Mouse (Mus musculus) heart, embryonic 14.5 days (tissue): ENCODE measurements around the gene Spata45. TPM values are rescaled to one million over a fixed set of nuclear protein-coding genes. Genes with fewer than 3 reads are reported as not detected.
A peak's percentile ranks its signal among the peaks of the same experiment; 100 is the strongest.

ENCODE experiments used
- ATAC-seq: fragments of 200-750 bp; cut with Nextera tagmentation; 2 replicates; pipeline ENCODE4 v1.8.0; 2017; ENCODE audit warnings: low read depth, moderate TSS enrichment; ENCODE audit not compliant: insufficient number of reproducible peaks, insufficient read depth, low FRiP score
- H3K27ac ChIP-seq, 2 experiments: fragments of 200-500 bp in 1 of 2; fragments of 300-500 bp in 1 of 2; sonication (generic) in 1 of 2; replicated peaks in 1 of 2; 2 replicates each; pipeline ENCODE4 v1.5.1; 2012 to 2014; ENCODE audit warnings: low read depth in 2 of 2, low read length in 2 of 2, control low read depth in 1 of 2, mild to moderate bottlenecking in 1 of 2, mixed read lengths in 1 of 2; ENCODE audit not compliant: control insufficient read depth in 1 of 2, insufficient read depth in 1 of 2
- H3K27me3 ChIP-seq: fragments of 300-500 bp; sonication (generic); 2 replicates; pipeline ENCODE4 v1.6.1; 2014; ENCODE audit warnings: mild to moderate bottlenecking, low read length, control low read depth; ENCODE audit not compliant: control insufficient read depth, insufficient read depth
- H3K36me3 ChIP-seq: fragments of 300-500 bp; sonication (generic); 2 replicates; pipeline ENCODE4 v1.6.1; 2014; ENCODE audit warnings: mild to moderate bottlenecking, control low read depth, low read length, mixed read lengths; ENCODE audit not compliant: control insufficient read depth, insufficient read depth
- H3K4me1 ChIP-seq, 2 experiments: fragments of 200-500 bp in 1 of 2; fragments of 300-500 bp in 1 of 2; sonication (generic) in 1 of 2; 2 replicates each; pipeline ENCODE4 v1.6.1; 2012 to 2014; ENCODE audit warnings: low read length in 2 of 2, control low read depth in 1 of 2, mixed read lengths in 1 of 2; ENCODE audit not compliant: control insufficient read depth in 2 of 2, insufficient read depth in 2 of 2
- H3K4me2 ChIP-seq: fragments of 300-500 bp; sonication (generic); 2 replicates; pipeline ENCODE4 v1.6.1; 2014; ENCODE audit warnings: mild to moderate bottlenecking, low read length
- H3K4me3 ChIP-seq, 2 experiments: fragments of 200-500 bp in 1 of 2; fragments of 300-500 bp in 1 of 2; sonication (generic) in 1 of 2; 2 replicates each; pipeline ENCODE4 v1.5.1; 2012 to 2014; ENCODE audit warnings: low read length in 2 of 2, mild to moderate bottlenecking in 2 of 2, control low read depth in 1 of 2, low read depth in 1 of 2, moderate library complexity in 1 of 2; ENCODE audit not compliant: control insufficient read depth in 1 of 2, insufficient read depth in 1 of 2
- H3K9ac ChIP-seq: fragments of 300-500 bp; sonication (generic); 2 replicates; pipeline ENCODE4 v1.6.1; 2014; ENCODE audit warnings: mild to moderate bottlenecking, low read length
- H3K9me3 ChIP-seq: fragments of 300-500 bp; sonication (generic); 2 replicates; pipeline ENCODE4 v1.6.1; 2016; ENCODE audit warnings: low read length, control low read depth; ENCODE audit not compliant: control insufficient read depth
- whole genome bisulfite sequencing: fragments of 180-500 bp; shearing (Covaris S2); extraction: QIAGEN DNeasy Blood & Tissue Kit; methylation state at CpG from one replicate; pipeline ENCODE4 v1.1.7; 2014; 5-methylcytosine and 5-hydroxymethylcytosine counted together
- polyA plus RNA-seq: library from polyadenylated mRNA; unstranded; fragments of >200 nt; fragmentation: Nextera tagmentation; extraction: Ambion mirVana; gene quantifications from 2 replicates; pipeline ENCODE4 v1.2.1, GENCODE M21; 2014

Spata45 gene
- polyA plus RNA-seq = not detected in 2 replicates

DNA sequence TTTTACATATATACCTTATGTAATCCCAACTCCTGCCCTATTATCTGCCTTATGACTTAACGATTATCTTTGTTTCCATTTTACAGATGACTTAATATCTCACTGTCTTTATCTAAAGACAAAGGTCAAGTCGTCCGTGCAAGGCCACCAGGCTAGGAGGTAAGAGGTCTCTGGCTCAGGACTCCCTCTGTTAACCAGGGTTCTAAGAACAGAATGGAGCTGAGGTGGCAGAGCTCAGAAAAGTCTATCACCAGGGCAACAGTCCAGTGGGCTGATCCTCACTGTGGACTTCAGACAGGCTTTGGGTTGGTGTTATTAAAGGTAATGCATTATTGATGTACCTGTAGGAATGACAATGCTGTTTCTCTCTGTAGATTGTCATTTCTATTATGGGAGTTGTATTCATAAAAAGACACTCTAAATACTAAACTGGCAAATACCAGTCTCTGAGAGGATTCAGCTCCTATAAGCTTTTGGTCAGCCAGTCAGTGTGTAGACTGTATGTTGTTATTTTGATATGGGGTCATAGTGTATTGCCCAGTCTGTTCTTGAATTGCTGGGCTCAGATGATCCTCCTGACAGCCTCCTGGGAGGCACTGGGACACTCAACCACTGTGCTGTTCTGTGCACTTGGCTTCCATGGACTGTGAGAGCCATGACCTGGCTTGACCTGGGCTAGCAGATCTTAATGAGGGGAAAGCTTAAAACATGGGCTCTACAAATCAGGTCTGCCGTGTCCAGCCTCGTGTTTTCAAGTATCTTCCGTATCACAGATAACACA, at the start of gene Spata45:
Spata45 (plus strand) TSS at position 86 of the 781 bp plus-strand sequence.
- Histone ChIP-seq H3K9ac (no peak within 1 kb of the TSS), H3K27ac (no peak within 1 kb of the TSS), H3K36me3 (no peaks in the 10 kb centered on the region), H3K27me3 (no peaks in the 10 kb centered on the region), H3K4me1 (no peaks in the 10 kb centered on the region), H3K4me2 (no peak within 1 kb of the TSS), H3K4me3 (no peak within 1 kb of the TSS), H3K9me3 (no peaks in the 10 kb centered on the region)
- ATAC-seq = no peak
- 67% methylated on average over 6 of the region's 6 CpGs for WGBS

DNA sequence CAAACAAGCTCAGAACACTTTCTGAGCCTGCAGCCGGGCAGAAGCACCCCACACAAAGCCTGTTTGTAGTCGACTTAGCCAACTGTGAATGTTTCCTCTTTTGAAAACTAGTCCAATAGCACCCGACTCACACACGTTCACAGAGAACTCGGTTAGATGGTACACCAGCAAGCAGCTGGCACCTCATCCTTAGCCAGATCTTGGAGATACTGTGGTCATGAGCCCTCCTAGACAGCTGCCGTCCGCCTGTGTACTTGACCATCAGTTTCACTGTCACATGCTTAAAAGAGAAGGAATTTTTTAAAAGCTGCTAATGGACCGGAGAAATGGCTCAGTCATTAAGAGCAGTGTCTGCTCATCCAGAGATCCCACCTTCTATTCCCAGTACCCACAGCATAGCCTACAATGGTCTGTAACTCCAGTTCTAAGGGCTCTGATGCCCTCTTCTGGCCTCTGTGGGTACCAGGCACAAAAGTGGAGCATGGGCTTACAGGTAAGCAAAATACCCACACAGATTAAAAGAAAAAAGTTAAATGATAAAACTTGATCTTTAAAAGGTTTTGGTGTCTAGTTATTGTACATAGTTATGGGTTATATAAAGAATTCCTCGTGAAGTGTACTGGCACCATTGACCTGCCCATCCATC, 46.9 kb upstream of the Spata45 start:
- no peaks in the 10 kb centered on the region for H3K36me3 ChIP-seq
- H3K4me2 ChIP-seq = no peak overlapping the region
- H3K9ac ChIP-seq = no peak overlapping the region
- no peak overlapping the region for H3K4me3 ChIP-seq
- no peak for ATAC-seq
- no peaks in the 10 kb centered on the region for H3K4me1 ChIP-seq
- WGBS = 81% methylated on average over 9 of the region's 9 CpGs
- H3K27ac ChIP-seq = no peak overlapping the region
- no peaks in the 10 kb centered on the region for H3K27me3 ChIP-seq
- H3K9me3 ChIP-seq = no peaks in the 10 kb centered on the region

DNA sequence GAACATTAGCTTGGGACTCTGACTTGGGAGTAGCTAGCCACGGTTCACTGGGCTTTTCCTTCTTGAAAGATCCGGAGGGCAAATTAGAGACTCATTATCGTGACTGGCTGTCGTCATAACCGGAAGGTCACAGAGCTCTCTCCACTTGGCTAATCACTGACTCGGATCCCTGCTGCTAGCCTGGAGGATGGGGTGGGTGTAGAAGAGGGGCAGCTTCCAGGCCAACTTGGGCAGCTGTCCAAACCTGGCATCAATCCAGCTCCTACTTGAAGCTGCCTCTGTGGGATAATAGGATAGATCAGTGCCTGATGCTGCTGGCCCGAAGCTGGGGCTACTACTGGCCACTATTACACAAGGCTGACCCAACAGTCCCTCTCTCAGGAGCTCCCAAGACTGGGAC, 40.9 kb upstream of the Spata45 start:
- Histone ChIP-seq H3K4me1 (peaks cover 4 to 6% of the 10 kb centered on the region in 2 experiments; a peak in 2 of 4 replicates), H3K4me3 (no peak overlapping the region), H3K36me3 (no peaks in the 10 kb centered on the region), H3K27ac (no peak overlapping the region), H3K9me3 (peaks cover 5% of the 10 kb centered on the region), H3K4me2 (no peak overlapping the region), H3K9ac (no peak overlapping the region), H3K27me3 (no peaks in the 10 kb centered on the region)
- ATAC-seq = 0 out of 2 replicates have a peak, but pooled peaks have one; percentile 13
- WGBS = 33% methylated on average over 7 of the region's 7 CpGs

DNA sequence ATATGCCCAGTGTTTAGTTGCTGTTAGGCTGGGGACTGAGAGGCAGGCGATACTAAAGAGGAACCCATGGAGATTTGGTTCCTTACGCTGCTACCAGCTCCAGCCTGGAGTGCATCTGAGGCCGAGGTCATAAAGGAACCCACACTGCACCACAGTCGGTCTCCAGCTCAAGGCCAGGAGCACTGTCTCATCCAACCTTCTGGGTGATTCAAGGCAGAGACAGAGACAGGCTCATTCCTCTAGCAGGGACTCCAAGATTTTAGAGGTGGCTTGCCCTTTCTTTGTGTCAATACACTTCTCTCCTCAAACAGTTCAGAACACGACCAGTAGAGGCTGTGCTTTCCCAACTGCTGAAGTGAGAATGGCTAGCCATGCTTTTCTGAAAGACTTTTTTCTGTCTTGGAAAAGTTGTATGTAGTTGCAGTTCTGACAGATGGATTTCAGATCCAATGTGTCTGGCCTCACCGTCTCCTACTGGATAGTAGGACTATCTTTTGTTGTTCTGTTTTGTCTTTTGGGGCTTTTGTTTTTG, 40.0 kb upstream of the Spata45 start:
- Histone ChIP-seq H3K4me1 (peaks cover 4 to 6% of the 10 kb centered on the region in 2 experiments; a peak in 2 of 4 replicates), H3K27me3 (no peaks in the 10 kb centered on the region), H3K9me3 (peaks cover 5% of the 10 kb centered on the region), H3K4me2 (no peak overlapping the region), H3K36me3 (no peaks in the 10 kb centered on the region), H3K27ac (no peak overlapping the region), H3K9ac (no peak overlapping the region), H3K4me3 (no peak overlapping the region)
- 73% methylated on average over 6 of the region's 6 CpGs for WGBS
- no peak for ATAC-seq

DNA sequence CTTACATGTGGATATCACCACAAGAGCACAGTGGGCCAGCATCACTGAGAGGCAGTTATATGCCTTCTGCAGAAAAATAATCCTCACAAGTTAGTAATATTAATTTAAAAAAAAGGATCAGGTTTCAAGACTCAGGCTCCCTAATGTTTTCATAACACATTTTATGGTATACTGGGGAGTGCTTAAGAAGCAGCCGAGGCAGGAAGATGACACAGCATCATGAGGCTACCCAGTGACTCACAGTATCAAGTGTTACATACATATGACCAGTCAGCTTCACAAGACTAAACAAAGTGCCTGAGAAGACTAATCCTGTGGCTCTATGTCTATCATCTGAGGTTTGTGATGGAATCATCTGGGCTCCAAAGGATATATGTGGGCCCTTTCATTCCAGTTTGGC, 38.4 kb upstream of the Spata45 start:
- H3K9me3 ChIP-seq = peaks cover 5% of the 10 kb centered on the region

DNA sequence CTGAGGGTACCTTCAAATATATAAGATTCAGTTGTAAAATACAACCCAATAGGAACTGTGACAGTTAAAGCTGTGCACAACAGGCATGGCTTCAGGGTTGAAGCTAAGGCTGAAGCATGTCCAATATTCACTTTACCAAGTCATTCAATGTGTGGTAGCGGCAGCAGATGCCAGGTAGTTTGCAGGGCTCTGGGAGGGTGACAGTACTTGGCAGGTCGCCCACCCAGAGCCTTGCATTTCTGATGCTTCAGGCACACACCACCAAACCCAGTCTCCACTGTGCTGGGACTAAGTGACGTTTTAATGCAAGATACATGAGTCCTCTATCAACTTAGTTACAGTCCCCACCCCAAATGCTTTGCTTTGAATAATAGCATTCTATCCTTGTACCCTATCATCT, 35.8 kb upstream of the Spata45 start:
- no peak for ATAC-seq
- H3K4me3 ChIP-seq = no peak overlapping the region
- peaks cover under 1% of the 10 kb centered on the region in 2 experiments; a peak in 2 of 4 replicates for H3K4me1 ChIP-seq
- no peaks in the 10 kb centered on the region for H3K27me3 ChIP-seq
- H3K4me2 ChIP-seq = no peak overlapping the region
- H3K9ac ChIP-seq = no peak overlapping the region
- H3K27ac ChIP-seq = no peak overlapping the region
- 56% methylated on average over 3 of the region's 3 CpGs for WGBS
- H3K36me3 ChIP-seq = peaks cover 10% of the 10 kb centered on the region
- peaks cover 5% of the 10 kb centered on the region for H3K9me3 ChIP-seq

More for the DNA sequence above, 38.4 kb upstream of the Spata45 start:
- no peak overlapping the region for H3K9ac ChIP-seq
- 84% methylated on average over 1 of the region's 1 CpGs for WGBS
- H3K36me3 ChIP-seq = no peaks in the 10 kb centered on the region; the same call in 1 of the 2 replicates
- no peak overlapping the region for H3K4me3 ChIP-seq
- ATAC-seq = no peak
- peaks cover 4 to 6% of the 10 kb centered on the region in 2 experiments; a peak in 2 of 4 replicates for H3K4me1 ChIP-seq
- H3K4me2 ChIP-seq = no peak overlapping the region
- H3K27ac ChIP-seq = no peak overlapping the region
- H3K27me3 ChIP-seq = no peaks in the 10 kb centered on the region

DNA sequence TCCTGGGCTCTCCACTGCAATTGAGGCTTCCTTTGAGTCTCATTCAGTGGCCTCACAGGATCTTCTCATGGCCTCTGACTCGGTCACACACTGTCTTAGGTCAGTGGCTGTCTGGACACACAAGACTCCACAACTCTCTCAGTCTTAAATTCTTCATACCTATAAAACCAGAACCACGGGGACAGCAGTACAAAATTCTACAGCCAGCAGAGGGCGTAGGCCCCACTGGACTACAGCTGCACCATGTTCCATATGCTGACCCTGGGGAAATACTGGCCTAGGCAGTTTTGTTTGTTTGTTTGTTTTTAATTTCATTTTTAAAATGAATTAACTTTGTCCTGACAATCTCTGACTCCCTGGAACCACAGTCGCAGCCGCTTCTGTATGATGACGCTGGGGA, 34.2 kb upstream of the Spata45 start:
- Histone ChIP-seq H3K9ac (no peak overlapping the region), H3K4me2 (no peak overlapping the region), H3K4me1 (no peaks in the 10 kb centered on the region), H3K4me3 (no peak overlapping the region), H3K27me3 (no peaks in the 10 kb centered on the region), H3K9me3 (peaks cover 5% of the 10 kb centered on the region), H3K27ac (no peak overlapping the region), H3K36me3 (peaks cover 20% of the 10 kb centered on the region)
- 62% methylated on average over 6 of the region's 6 CpGs for WGBS
- ATAC-seq = no peak
